Mouse (Mus musculus): ENCODE data around the gene Serac1. TPM values are rescaled to one million over a fixed set of nuclear protein-coding genes. Genes with fewer than 3 reads are reported as not detected.

The Serac1 gene
- 1.8 and 2.1 TPM in 2 replicates for polyA plus RNA-seq (2015; fragmentation: Nextera tagmentation; extraction: Ambion mirVana)

DNA sequence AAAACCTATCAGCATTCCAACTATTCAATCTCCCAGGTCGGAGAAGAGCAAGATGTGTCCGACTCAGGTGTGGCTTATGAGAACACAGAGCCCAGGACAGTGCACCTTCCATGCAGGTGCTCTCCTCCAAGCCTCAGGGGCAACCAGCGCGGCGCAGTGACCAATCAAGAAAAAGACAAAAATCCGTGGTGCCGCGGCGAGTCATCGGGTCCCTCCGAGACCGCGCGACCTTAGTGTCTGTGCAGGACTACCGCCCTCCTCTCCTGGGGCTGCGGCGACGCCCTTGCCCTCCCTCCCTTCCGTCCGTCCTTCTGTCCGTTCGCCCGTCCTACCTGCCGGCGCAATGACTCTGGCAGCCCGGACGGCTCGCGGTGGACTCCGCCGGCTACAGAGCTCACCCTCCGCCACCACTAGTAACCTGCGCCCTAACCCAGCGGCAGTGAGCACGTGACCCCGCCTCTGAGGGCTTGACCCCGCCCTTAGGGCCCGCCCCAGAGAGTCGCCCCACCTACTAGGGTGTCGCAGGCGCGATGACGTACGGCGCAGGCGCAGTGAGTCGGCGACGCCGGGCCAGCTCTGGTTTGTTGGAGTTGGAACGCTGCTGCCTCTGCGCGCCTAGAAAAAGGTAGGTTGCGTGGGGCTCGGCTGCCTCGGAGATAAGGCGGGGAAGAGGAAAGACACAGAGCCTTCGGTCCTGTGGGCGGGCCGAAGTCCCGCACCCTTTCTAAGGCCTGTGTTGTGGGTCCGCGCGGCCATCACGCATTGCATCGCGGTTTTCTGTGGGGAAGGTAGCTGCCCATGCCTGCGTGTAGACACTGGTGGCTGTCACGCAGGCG, at the start of gene Serac1, which contains the start of gene Gtf2h5:
Serac1 (minus strand) TSS at position 455 of the 836 bp plus-strand sequence.
Gtf2h5 (plus strand) TSS at position 500 of the 836 bp plus-strand sequence.

GRCm38 (mm10) chr17:6106361-6107014, 26.9 kb upstream of the Serac1 start, which contains the start of gene Tulp4:
Gene Tulp4, plus strand, starts transcription at chr17:6106437.

Other genes with a start within 250 kb of the Serac1 start
- 27.7 and 31.3 TPM in 2 replicates for gene Snx9, start 238.4 kb downstream of the Serac1 start, polyA plus RNA-seq (2015; fragmentation: Nextera tagmentation; extraction: Ambion mirVana)
- gene Synj2, start 138.5 kb downstream of the Serac1 start, polyA plus RNA-seq (2015; fragmentation: Nextera tagmentation; extraction: Ambion mirVana): 7.5 and 8.4 TPM in 2 replicates
- 156 and 166 TPM in 2 replicates for gene Gtf2h5, start within 50 bp of the Serac1 start, polyA plus RNA-seq (2015; fragmentation: Nextera tagmentation; extraction: Ambion mirVana)
- gene Tulp4, start 26.7 kb upstream of the Serac1 start, polyA plus RNA-seq (2015; fragmentation: Nextera tagmentation; extraction: Ambion mirVana): 47.5 and 56.8 TPM in 2 replicates
- gene Tmem181a, start 177.1 kb upstream of the Serac1 start, polyA plus RNA-seq (2015; fragmentation: Nextera tagmentation; extraction: Ambion mirVana): 14.4 and 16.2 TPM in 2 replicates
- 4.9 and 5.1 TPM in 2 replicates for gene Dynlt1a, start 237.8 kb upstream of the Serac1 start, polyA plus RNA-seq (2015; fragmentation: Nextera tagmentation; extraction: Ambion mirVana)

Data from urinary bladder, postnatal 0 days (tissue).